Mouse (Mus musculus): Measurements from ENCODE around the gene Usp8. TPM values are rescaled to one million over a fixed set of nuclear protein-coding genes. Genes with fewer than 3 reads are reported as not detected.

The Usp8 gene
- total and polyA plus RNA-seq, 2 experiments from 2014 or later, result 9.0 to 19.0 TPM

GRCm38 (mm10) chr2:126712950-126713349, 5.8 kb downstream of the Usp8 start:
- H3K27ac ChIP-seq (ENCODE audit: low read depth), result no peak overlapping the region
- TF ChIP-seq EP300 (IDR thresholded peaks at IDR 0.05; ENCODE audit: low read depth), result no peak
- no peak for TF ChIP-seq CTCF (IDR thresholded peaks at IDR 0.05; ENCODE audit: low read depth)
- H3K27me3 ChIP-seq (ENCODE audit: control insufficient read depth, insufficient read depth, low read length), result no peaks in the 10 kb centered on the region
- no peak overlapping the region for H3K4me2 ChIP-seq (ENCODE audit: low read depth, low read length)
- DNase-seq (ENCODE audit: low spot score), result no peak
- H3K9ac ChIP-seq (replicated peaks; ENCODE audit: low read depth, low read length), result no peak overlapping the region
- no peak for ATAC-seq (ENCODE audit: insufficient read depth, low read depth)
- H3K9me3 ChIP-seq (replicated peaks; ENCODE audit: control insufficient read depth, low read length), result no peaks in the 10 kb centered on the region
- H3K4me3 ChIP-seq (ENCODE audit: low read depth, low read length), result no peak overlapping the region
- H3K4me1 ChIP-seq (ENCODE audit: control insufficient read depth, insufficient read depth), result peaks cover 6% of the 10 kb centered on the region
- no peaks in the 10 kb centered on the region for H3K36me3 ChIP-seq (replicated peaks; ENCODE audit: control insufficient read depth, insufficient read depth, low read length)

GRCm38 (mm10) chr2:126729207-126729606, 22.1 kb downstream of the Usp8 start:
- H3K36me3 ChIP-seq (replicated peaks; ENCODE audit: control insufficient read depth, insufficient read depth, low read length), result peaks cover 51% of the 10 kb centered on the region
- 99% methylated on average over 4 of the region's 4 CpGs for WGBS

GRCm38 (mm10) chr2:126730502-126730901, 23.4 kb downstream of the Usp8 start:
- peaks cover 62% of the 10 kb centered on the region for H3K36me3 ChIP-seq (replicated peaks; ENCODE audit: control insufficient read depth, insufficient read depth, low read length)
- no peaks in the 10 kb centered on the region for H3K27me3 ChIP-seq (ENCODE audit: control insufficient read depth, insufficient read depth, low read length)
- H3K4me2 ChIP-seq (ENCODE audit: low read depth, low read length), result no peak overlapping the region
- H3K9ac ChIP-seq (replicated peaks; ENCODE audit: low read depth, low read length), result no peak overlapping the region
- no peak for DNase-seq (ENCODE audit: low spot score)
- no peaks in the 10 kb centered on the region for H3K4me1 ChIP-seq (ENCODE audit: control insufficient read depth, insufficient read depth)
- H3K4me3 ChIP-seq (ENCODE audit: low read depth, low read length), result no peak overlapping the region
- no peak for TF ChIP-seq CTCF (IDR thresholded peaks at IDR 0.05; ENCODE audit: low read depth)
- TF ChIP-seq EP300 (IDR thresholded peaks at IDR 0.05; ENCODE audit: low read depth), result no peak
- H3K9me3 ChIP-seq (replicated peaks; ENCODE audit: control insufficient read depth, low read length), result no peaks in the 10 kb centered on the region
- 87% methylated on average over 2 of the region's 2 CpGs for WGBS
- no peak overlapping the region for H3K27ac ChIP-seq (ENCODE audit: low read depth)
- no peak for ATAC-seq (ENCODE audit: insufficient read depth, low read depth)

More at GRCm38 (mm10) chr2:126729207-126729606, 22.1 kb downstream of the Usp8 start:
- no peak for TF ChIP-seq EP300 (IDR thresholded peaks at IDR 0.05; ENCODE audit: low read depth)
- no peak overlapping the region for H3K27ac ChIP-seq (ENCODE audit: low read depth)
- H3K9me3 ChIP-seq (replicated peaks; ENCODE audit: control insufficient read depth, low read length), result no peaks in the 10 kb centered on the region
- H3K9ac ChIP-seq (replicated peaks; ENCODE audit: low read depth, low read length), result no peak overlapping the region
- DNase-seq (ENCODE audit: low spot score) (no peak), ATAC-seq (ENCODE audit: insufficient read depth, low read depth) (no peak)
- no peaks in the 10 kb centered on the region for H3K4me1 ChIP-seq (ENCODE audit: control insufficient read depth, insufficient read depth)
- H3K4me2 ChIP-seq (ENCODE audit: low read depth, low read length), result no peak overlapping the region
- no peaks in the 10 kb centered on the region for H3K27me3 ChIP-seq (ENCODE audit: control insufficient read depth, insufficient read depth, low read length)
- H3K4me3 ChIP-seq (ENCODE audit: low read depth, low read length), result no peak overlapping the region

- 82% methylated on average over 6 of the region's 6 CpGs for WGBS
- peaks cover 79% of the 10 kb centered on the region for H3K36me3 ChIP-seq (replicated peaks; ENCODE audit: control insufficient read depth, insufficient read depth, low read length)
- H3K27me3 ChIP-seq (ENCODE audit: control insufficient read depth, insufficient read depth, low read length), result no peaks in the 10 kb centered on the region
- no peak overlapping the region for H3K9ac ChIP-seq (replicated peaks; ENCODE audit: low read depth, low read length)
- ATAC-seq (ENCODE audit: insufficient read depth, low read depth), result no peak
- H3K9me3 ChIP-seq (replicated peaks; ENCODE audit: control insufficient read depth, low read length), result no peaks in the 10 kb centered on the region
- TF ChIP-seq EP300 (IDR thresholded peaks at IDR 0.05; ENCODE audit: low read depth) (no peak), CTCF (IDR thresholded peaks at IDR 0.05; ENCODE audit: low read depth) (no peak)
- no peak overlapping the region for H3K27ac ChIP-seq (ENCODE audit: low read depth)
- no peaks in the 10 kb centered on the region for H3K4me1 ChIP-seq (ENCODE audit: control insufficient read depth, insufficient read depth)
- H3K4me3 ChIP-seq (ENCODE audit: low read depth, low read length), result no peak overlapping the region
- H3K4me2 ChIP-seq (ENCODE audit: low read depth, low read length), result no peak overlapping the region
- DNase-seq (ENCODE audit: low spot score), result no peak
Observed at GRCm38 (mm10) chr2:126735339-126736073, 28.4 kb downstream of the Usp8 start.

GRCm38 (mm10) chr2:126740314-126740713, 33.2 kb downstream of the Usp8 start:
- DNase-seq (ENCODE audit: low spot score) (no peak), ATAC-seq (ENCODE audit: insufficient read depth, low read depth) (no peak)
- WGBS, result 48% methylated on average over 2 of the region's 2 CpGs
- no peak overlapping the region for H3K9ac ChIP-seq (replicated peaks; ENCODE audit: low read depth, low read length)
- no peak overlapping the region for H3K27ac ChIP-seq (ENCODE audit: low read depth)
- H3K9me3 ChIP-seq (replicated peaks; ENCODE audit: control insufficient read depth, low read length), result no peaks in the 10 kb centered on the region
- no peaks in the 10 kb centered on the region for H3K4me1 ChIP-seq (ENCODE audit: control insufficient read depth, insufficient read depth)
- H3K4me2 ChIP-seq (ENCODE audit: low read depth, low read length), result no peak overlapping the region
- no peak overlapping the region for H3K4me3 ChIP-seq (ENCODE audit: low read depth, low read length)
- no peaks in the 10 kb centered on the region for H3K27me3 ChIP-seq (ENCODE audit: control insufficient read depth, insufficient read depth, low read length)
- H3K36me3 ChIP-seq (replicated peaks; ENCODE audit: control insufficient read depth, insufficient read depth, low read length), result peaks cover 69% of the 10 kb centered on the region
- TF ChIP-seq EP300 (IDR thresholded peaks at IDR 0.05; ENCODE audit: low read depth) (no peak), CTCF (IDR thresholded peaks at IDR 0.05; ENCODE audit: low read depth) (no peak)

- no peak overlapping the region for H3K9ac ChIP-seq (replicated peaks; ENCODE audit: low read depth, low read length)
- H3K4me1 ChIP-seq (ENCODE audit: control insufficient read depth, insufficient read depth), result no peaks in the 10 kb centered on the region
- H3K36me3 ChIP-seq (replicated peaks; ENCODE audit: control insufficient read depth, insufficient read depth, low read length), result peaks cover 68% of the 10 kb centered on the region
- no peak for DNase-seq (ENCODE audit: low spot score)
- H3K9me3 ChIP-seq (replicated peaks; ENCODE audit: control insufficient read depth, low read length), result no peaks in the 10 kb centered on the region
- H3K27ac ChIP-seq (ENCODE audit: low read depth), result no peak overlapping the region
- TF ChIP-seq EP300 (IDR thresholded peaks at IDR 0.05; ENCODE audit: low read depth) (no peak), CTCF (IDR thresholded peaks at IDR 0.05; ENCODE audit: low read depth) (no peak)
- H3K4me2 ChIP-seq (ENCODE audit: low read depth, low read length), result no peak overlapping the region
- no peak for ATAC-seq (ENCODE audit: insufficient read depth, low read depth)
- WGBS, result 75% methylated on average over 5 of the region's 5 CpGs
- H3K27me3 ChIP-seq (ENCODE audit: control insufficient read depth, insufficient read depth, low read length), result no peaks in the 10 kb centered on the region
- H3K4me3 ChIP-seq (ENCODE audit: low read depth, low read length), result no peak overlapping the region
Observed at GRCm38 (mm10) chr2:126743389-126743788, 36.3 kb downstream of the Usp8 start.

Measured in heart, postnatal 0 days (tissue).